Mouse (Mus musculus) lung, adult 2 months (tissue): ENCODE data around the gene Magi1. TPM values are rescaled to one million over a fixed set of nuclear protein-coding genes. Genes with fewer than 3 reads are reported as not detected.

Experiments
- DNase-seq: peaks from one replicate; pipeline ENCODE4 v3.0.0; 2022
- H3K4me1 ChIP-seq: fragments of 200-500 bp; 2 replicates; pipeline ENCODE4 v1.6.1; 2011; ENCODE audit warnings: low read length; ENCODE audit not compliant: control insufficient read depth, insufficient read depth
- H3K4me3 ChIP-seq: fragments of 200-500 bp; replicated peaks from 2 replicates; pipeline ENCODE3; 2011; ENCODE audit warnings: low read depth, mild to moderate bottlenecking, control low read depth, low read length; ENCODE audit errors: extremely low read depth
- CTCF ChIP-seq: fragments of 200-500 bp; IDR thresholded peaks from 2 replicates; pipeline ENCODE4 v1.5.1; 2011; ENCODE audit warnings: mild to moderate bottlenecking, low read length, control low read depth; ENCODE audit not compliant: insufficient read depth
- POLR2A ChIP-seq: fragments of 200-500 bp; IDR thresholded peaks from 2 replicates; pipeline ENCODE4 v1.6.1; 2011; ENCODE audit warnings: low read depth, mild to moderate bottlenecking, control low read depth, low read length, borderline replicate concordance; ENCODE audit errors: extremely low read depth
- WGBS: fragments of 180-500 bp; shearing (Covaris S2); methylation state at CpG from one replicate; pipeline ENCODE4 v1.1.7; 2018; 5-methylcytosine and 5-hydroxymethylcytosine counted together
- polyA plus RNA-seq: library from polyadenylated mRNA; depleted of rRNA; stranded (reverse); fragments of >200 nt; gene quantifications from 2 replicates; pipeline ENCODE4 v1.2.3, GENCODE M21; 2012

Magi1 gene
- polyA plus RNA-seq, 1 experiment = 12.3 TPM

DNA sequence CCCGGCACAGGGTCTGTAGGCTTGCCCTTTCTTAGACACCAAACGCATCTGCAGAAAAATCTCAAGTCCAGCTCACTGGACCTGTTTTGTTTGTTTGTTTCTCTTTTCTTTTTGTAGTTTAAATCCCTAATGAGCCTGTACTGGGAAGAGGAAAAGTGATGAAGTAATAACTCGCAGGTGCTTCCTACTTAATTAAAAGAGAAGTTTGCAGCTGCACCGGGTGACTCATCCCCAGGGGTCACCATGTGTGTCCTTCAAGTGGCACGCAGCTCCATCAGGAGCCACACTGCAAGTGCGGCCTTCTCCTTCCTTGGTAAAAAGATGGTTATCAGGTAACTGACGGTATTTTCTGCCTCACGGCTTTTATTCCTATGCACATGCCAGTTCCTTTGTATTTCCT, 112.5 kb downstream of the Magi1 start:
- WGBS = 36% methylated on average over 8 of the region's 8 CpGs
- TF ChIP-seq POLR2A (no peak), CTCF (no peak)
- no peak overlapping the region for H3K4me3 ChIP-seq
- H3K4me1 ChIP-seq = peaks cover 6% of the 10 kb centered on the region; the same call in 1 of the 2 replicates
- DNase-seq = no peak

GRCm38 (mm10) chr6:94169581-94170194, 114.0 kb downstream of the Magi1 start:
- peaks cover 6% of the 10 kb centered on the region; the same call in 1 of the 2 replicates for H3K4me1 ChIP-seq
- 85% methylated on average over 9 of the region's 9 CpGs for WGBS
- TF ChIP-seq CTCF (no peak), POLR2A (no peak)
- H3K4me3 ChIP-seq = no peak overlapping the region
- no peak for DNase-seq

- DNase-seq = no peak
- H3K4me3 ChIP-seq = no peak overlapping the region
- WGBS = 100% methylated on average over 1 of the region's 1 CpGs
- TF ChIP-seq CTCF (no peak), POLR2A (no peak)
- peaks cover 4% of the 10 kb centered on the region; the same call in 1 of the 2 replicates for H3K4me1 ChIP-seq
These were observed 117.8 kb downstream of the Magi1 start for GRCm38 (mm10) chr6:94165951-94166350.

DNA sequence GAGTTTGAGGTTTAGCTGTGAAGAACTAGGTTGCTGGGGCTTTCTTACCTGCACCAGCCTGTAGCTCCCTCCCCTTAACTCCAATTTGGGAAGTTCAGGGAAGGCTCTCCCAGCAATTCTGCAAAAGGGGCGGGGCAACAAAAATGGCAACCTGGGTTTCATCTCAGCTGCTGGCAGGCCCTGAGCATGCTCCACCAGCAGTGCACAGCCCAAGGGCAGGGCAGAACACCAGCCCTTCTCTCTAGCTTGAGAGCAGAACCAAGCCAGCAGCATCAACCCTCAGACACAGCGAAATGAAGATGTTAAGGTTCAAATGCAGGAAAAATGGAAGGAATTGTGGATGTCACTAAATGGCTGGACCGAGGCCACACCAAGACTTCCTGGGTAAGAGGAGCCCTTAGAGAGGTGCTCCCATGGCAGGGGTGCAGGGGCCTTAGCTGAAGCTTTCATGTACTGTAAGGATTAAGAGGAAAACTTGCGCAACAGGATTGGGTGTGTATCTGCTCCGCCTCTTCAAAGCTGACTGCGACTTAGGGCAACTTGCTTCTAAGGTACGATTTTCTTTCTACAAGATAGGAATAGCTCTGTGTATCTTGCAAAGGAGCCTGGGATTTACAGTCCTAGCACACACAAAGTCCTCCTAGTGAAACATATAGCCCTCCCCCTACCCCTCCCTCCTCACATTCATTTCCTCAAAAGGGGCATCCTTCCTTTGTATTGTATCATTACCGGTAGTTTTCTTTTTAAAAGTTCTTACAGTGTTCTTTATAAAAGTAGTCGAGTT, 118.8 kb downstream of the Magi1 start:
- no peak overlapping the region for H3K4me3 ChIP-seq
- no peak for TF ChIP-seq CTCF
- TF ChIP-seq POLR2A = no peak
- no peak for DNase-seq
- WGBS = 69% methylated on average over 9 of the region's 9 CpGs
- peaks cover 4% of the 10 kb centered on the region; the same call in 1 of the 2 replicates for H3K4me1 ChIP-seq

- 28% methylated on average over 9 of the region's 9 CpGs for WGBS
- DNase-seq = no peak
- H3K4me3 ChIP-seq = no peak overlapping the region
- peaks cover 9% of the 10 kb centered on the region; the same call in 1 of the 2 replicates for H3K4me1 ChIP-seq
- TF ChIP-seq CTCF (no peak), POLR2A (no peak)
These were observed 120.3 kb downstream of the Magi1 start for GRCm38 (mm10) chr6:94163325-94163995.

DNA sequence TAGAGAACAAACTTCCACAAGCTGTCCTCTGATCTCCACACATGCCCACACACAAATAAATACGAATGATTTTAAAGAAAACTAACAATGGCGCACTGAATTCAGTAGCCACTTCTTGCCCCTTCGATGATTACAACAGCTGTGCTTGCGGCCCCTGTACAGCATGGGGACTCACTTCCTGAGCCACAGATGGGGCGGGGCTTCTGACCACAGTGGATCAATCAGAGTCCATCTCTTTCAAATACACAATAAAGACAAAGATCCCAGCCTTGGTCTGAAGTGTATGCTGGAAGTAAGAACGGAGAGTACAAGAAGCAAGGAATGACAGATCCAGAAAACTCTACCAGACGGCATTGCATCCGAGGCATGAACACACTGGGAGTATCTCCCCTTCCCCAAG, 120.8 kb downstream of the Magi1 start:
- no peak for DNase-seq
- no peak overlapping the region for H3K4me3 ChIP-seq
- TF ChIP-seq CTCF (no peak), POLR2A (no peak)
- H3K4me1 ChIP-seq = peaks cover 9% of the 10 kb centered on the region; the same call in 1 of the 2 replicates
- WGBS = 47% methylated on average over 8 of the region's 8 CpGs

GRCm38 (mm10) chr6:94159256-94159655, 124.5 kb downstream of the Magi1 start:
- TF ChIP-seq POLR2A (no peak), CTCF (no peak)
- no peak for DNase-seq
- WGBS = 42% methylated on average over 2 of the region's 2 CpGs
- Histone ChIP-seq H3K4me3 (no peak overlapping the region), H3K4me1 (peaks cover 9% of the 10 kb centered on the region; the same call in 1 of the 2 replicates)

DNA sequence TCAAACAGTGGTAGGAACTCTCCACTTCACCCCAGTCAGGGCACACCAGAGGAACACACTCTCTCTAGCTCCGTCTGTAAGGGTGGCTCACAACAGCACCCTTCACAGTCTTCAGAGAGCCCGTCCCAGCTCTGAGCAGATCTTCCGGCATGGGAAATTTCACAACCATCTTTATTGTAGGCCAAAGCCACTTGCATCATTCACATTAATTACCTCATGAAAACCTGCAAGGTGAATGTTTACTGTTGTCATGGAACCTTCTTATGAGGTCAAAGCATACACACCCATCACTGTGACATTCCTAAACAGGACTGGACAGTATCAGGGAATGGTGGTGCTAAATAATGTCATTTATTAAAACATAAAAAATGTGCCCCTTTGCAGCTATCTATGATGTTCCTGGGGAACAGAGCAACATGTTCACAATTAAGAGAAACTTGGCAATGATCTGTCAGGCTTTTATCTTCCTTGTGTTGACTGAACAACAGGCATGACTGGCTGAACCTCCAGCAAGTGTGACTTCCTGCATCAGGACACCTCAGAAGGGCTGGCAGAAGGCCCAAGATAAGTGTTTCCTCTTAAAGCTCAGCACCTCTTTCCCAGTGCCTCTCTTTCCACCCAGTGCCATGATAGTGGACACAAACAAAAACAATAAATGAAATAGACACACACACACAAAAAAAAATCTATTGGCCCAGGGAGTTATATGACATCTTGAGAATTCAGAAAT, 125.4 kb downstream of the Magi1 start:
- no peak for TF ChIP-seq POLR2A
- no peak for TF ChIP-seq CTCF
- no peak for DNase-seq
- 65% methylated on average over 3 of the region's 3 CpGs for WGBS
- H3K4me1 ChIP-seq = peaks cover 9% of the 10 kb centered on the region; the same call in 1 of the 2 replicates
- H3K4me3 ChIP-seq = no peak overlapping the region

DNA sequence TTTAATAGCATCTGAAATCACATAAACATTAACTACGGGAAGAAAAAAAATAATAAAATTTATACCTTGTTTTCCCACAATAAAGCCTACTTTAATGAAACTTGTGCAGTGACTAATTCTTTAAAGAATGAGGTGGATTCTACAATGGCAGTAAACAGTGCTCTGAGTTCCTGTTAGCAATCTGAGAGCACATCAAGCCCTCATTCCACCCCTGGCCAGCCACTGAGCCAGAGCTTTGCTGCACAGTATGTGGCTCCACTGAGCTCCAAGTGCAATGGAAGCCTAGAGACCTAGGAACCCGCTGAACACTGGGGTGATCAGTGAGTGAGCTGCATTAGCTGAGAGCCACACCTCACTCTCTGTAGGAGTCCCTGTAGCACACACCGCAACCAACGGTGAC, 127.7 kb downstream of the Magi1 start:
- 65% methylated on average over 4 of the region's 4 CpGs for WGBS
- TF ChIP-seq CTCF (no peak), POLR2A (no peak)
- Histone ChIP-seq H3K4me3 (no peak overlapping the region), H3K4me1 (peaks cover 5% of the 10 kb centered on the region; the same call in 1 of the 2 replicates)
- DNase-seq = no peak
